Mouse (Mus musculus) brain, embryonic 14.5 days (tissue): ENCODE measurements at regions not wholly inside any gene's neighbourhood (a gene's known extent, or its start where the extent isn't known, plus 50 kb on each side); places are given as distances from the start of the nearest gene placed in this dataset.

Experiments used
- DNase-seq: peaks from one replicate; pipeline ENCODE4 v3.0.0-alpha.2; 2011; ENCODE audit warnings: low read depth
- CTCF ChIP-seq: fragments of 200-500 bp; IDR thresholded peaks from 2 replicates; pipeline ENCODE4 v1.5.1; 2012; ENCODE audit warnings: inconsistent platforms, mild to moderate bottlenecking, moderate library complexity, borderline replicate concordance; ENCODE audit not compliant: insufficient read depth, insufficient read length; ENCODE audit errors: extremely low read depth
- POLR2A ChIP-seq: fragments of 200-500 bp; IDR thresholded peaks from 2 replicates; pipeline ENCODE4 v1.6.1; 2012; ENCODE audit warnings: mild to moderate bottlenecking, inconsistent platforms, borderline replicate concordance; ENCODE audit not compliant: poor library complexity, insufficient read depth, insufficient read length, severe bottlenecking; ENCODE audit errors: extremely low read depth

- TF ChIP-seq POLR2A, result no peak
- DNase-seq, result no peak
Measured at GRCm38 (mm10) chr8:116404571-116404970, 100.2 kb upstream of the Dynlrb2 start.

GRCm38 (mm10) chr8:116403366-116403765 is 101.4 kb upstream of the Dynlrb2 start:
- peak; percentile 29 for DNase-seq
- TF ChIP-seq CTCF, result no peak
- TF ChIP-seq POLR2A, result no peak

- DNase-seq, result no peak
- no peak for TF ChIP-seq CTCF
- TF ChIP-seq POLR2A, result no peak
Measured at GRCm38 (mm10) chr8:116399452-116399851, 105.3 kb upstream of the Dynlrb2 start.

- TF ChIP-seq CTCF (no peak), POLR2A (no peak)
- no peak for DNase-seq
Measured at GRCm38 (mm10) chr8:116398565-116399205, 106.1 kb upstream of the Dynlrb2 start.

- no peak for TF ChIP-seq POLR2A
- DNase-seq, result peak; percentile 43
Measured at GRCm38 (mm10) chr8:116385193-116385955, 119.4 kb upstream of the Dynlrb2 start.

GRCm38 (mm10) chr8:116384418-116385089 is 120.2 kb upstream of the Dynlrb2 start:
- TF ChIP-seq CTCF, result no peak
- no peak for TF ChIP-seq POLR2A
- DNase-seq, result peak; percentile 84

- TF ChIP-seq CTCF, result no peak
- peak; percentile 42 for DNase-seq
Measured at GRCm38 (mm10) chr8:116383495-116384417, 121.0 kb upstream of the Dynlrb2 start.

- no peak for TF ChIP-seq CTCF
- no peak for TF ChIP-seq POLR2A
Measured at GRCm38 (mm10) chr8:116383036-116383435, 121.7 kb upstream of the Dynlrb2 start.

GRCm38 (mm10) chr8:116380601-116381000 is 124.2 kb upstream of the Dynlrb2 start:
- TF ChIP-seq CTCF, result no peak
- TF ChIP-seq POLR2A, result no peak
- no peak for DNase-seq

More at GRCm38 (mm10) chr8:116383036-116383435, 121.7 kb upstream of the Dynlrb2 start:
- DNase-seq, result no peak

GRCm38 (mm10) chr8:116379851-116380250 is 124.9 kb upstream of the Dynlrb2 start:
- TF ChIP-seq CTCF (no peak), POLR2A (no peak)
- DNase-seq, result peak; percentile 49

- no peak for TF ChIP-seq POLR2A
- no peak for TF ChIP-seq CTCF
- DNase-seq, result no peak
Measured at GRCm38 (mm10) chr8:116375758-116376157, 129.0 kb upstream of the Dynlrb2 start.

- TF ChIP-seq POLR2A, result no peak
- peak; percentile 36; the same call in 1 of the 2 replicates for TF ChIP-seq CTCF
- DNase-seq, result no peak
Measured at GRCm38 (mm10) chr8:116373063-116373462, 131.7 kb upstream of the Dynlrb2 start.
